Mouse (Mus musculus) MEL (cell line): ENCODE measurements around the gene Olfr1359. TPM values are rescaled to one million over a fixed set of nuclear protein-coding genes. Genes with fewer than 3 reads are reported as not detected.

Source experiments
- CHD2 ChIP-seq: IDR thresholded peaks from 2 replicates; pipeline ENCODE4 v1.6.1; 2011; ENCODE audit warnings: low read length, improper control_type of control experiment
- RAD21 ChIP-seq: IDR thresholded peaks from 2 replicates; pipeline ENCODE4 v1.6.1; 2011; ENCODE audit warnings: mild to moderate bottlenecking, low read depth, low read length, improper control_type of control experiment
- polyA plus RNA-seq, 2 experiments: library from polyadenylated mRNA; stranded (reverse) in 1 of 2; unstranded in 1 of 2; fragments of >175 nt in 1 of 2; fragments of >200 nt in 1 of 2; gene quantifications; 2 replicates each; pipeline versions ENCODE4 v1.2.1 to v1.2.4; 2012; ENCODE audit warnings: low replicate concordance in 2 of 2, low read depth in 1 of 2; ENCODE audit not compliant: insufficient read length in 2 of 2, insufficient read depth in 1 of 2, missing spikeins in 1 of 2
- total RNA-seq: library from RNA; depleted of rRNA; stranded (reverse); fragments of 300-350 nt; gene quantifications from 2 replicates; pipeline ENCODE4 v1.2.3, GENCODE M21; 2012; rRNA removed

The Olfr1359 gene
- total and polyA plus RNA-seq, 3 experiments: not detected

DNA sequence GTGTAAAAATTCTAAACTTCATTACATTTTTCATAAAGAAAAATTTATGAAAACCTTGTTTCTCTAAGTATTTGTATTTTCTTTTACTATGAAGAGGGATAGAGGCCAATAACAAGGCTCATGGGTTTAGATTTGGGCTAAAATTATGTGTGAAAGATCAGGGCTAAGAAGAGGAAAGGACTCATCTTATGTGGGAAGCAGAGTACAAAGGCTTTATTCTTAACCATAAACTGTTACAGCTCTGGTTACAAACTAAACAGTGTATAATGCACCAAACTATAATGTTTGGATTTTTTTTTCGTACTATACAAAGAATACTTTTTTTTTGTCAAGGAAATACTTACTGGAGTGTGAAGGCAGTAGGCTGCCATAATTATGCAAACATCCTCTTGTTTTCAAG, 57.8 kb downstream of the Olfr1359 start (continued):
- TF ChIP-seq CHD2 (no peak), RAD21 (no peak)

Other genes starting within 250 kb of the Olfr1359 start
Only the 30 nearest of the 33 such genes appear.
- gene Zkscan4, start 219.2 kb upstream of the Olfr1359 start, total RNA-seq: not detected in 2 replicates
- gene Zkscan4, start 219.2 kb upstream of the Olfr1359 start, polyA plus RNA-seq: not detected
- gene Gm10065, start 218.7 kb upstream of the Olfr1359 start, total RNA-seq: not detected in 2 replicates
- gene Gm10065, start 218.7 kb upstream of the Olfr1359 start, polyA plus RNA-seq: not detected
- gene AK157302, start 202.9 kb upstream of the Olfr1359 start, total RNA-seq: 0.50 TPM in 1 of 2 replicates, not detected in the other
- gene AK157302, start 202.9 kb upstream of the Olfr1359 start, polyA plus RNA-seq: under 1 TPM in 1 of 2 experiments, not detected in 1; 0.10 TPM
- 16.4 and 32.5 TPM in 2 replicates for gene Gm11273, start 196.7 kb upstream of the Olfr1359 start, total RNA-seq
- 100 to 1,000 TPM in 1 of 2 experiments, not detected in 1; 306 TPM for gene Gm11273, start 196.7 kb upstream of the Olfr1359 start, polyA plus RNA-seq
- 3.2 and 3.9 TPM in 2 replicates for gene Zkscan8, start 167.0 kb upstream of the Olfr1359 start, total RNA-seq
- 1 to 10 TPM in 1 of 2 experiments, not detected in 1; 3.4 TPM for gene Zkscan8, start 167.0 kb upstream of the Olfr1359 start, polyA plus RNA-seq
- gene Olfr1366, start 155.3 kb upstream of the Olfr1359 start, total RNA-seq: not detected in 2 replicates
- under 1 TPM in 1 of 2 experiments, not detected in 1; 0.04 TPM for gene Olfr1366, start 155.3 kb upstream of the Olfr1359 start, polyA plus RNA-seq
- not detected in 2 replicates for gene Olfr1535, start 138.2 kb upstream of the Olfr1359 start, total RNA-seq
- not detected for gene Olfr1535, start 138.2 kb upstream of the Olfr1359 start, polyA plus RNA-seq
- gene Olfr1364, start 116.4 kb upstream of the Olfr1359 start, total RNA-seq: not detected in 2 replicates
- not detected for gene Olfr1364, start 116.4 kb upstream of the Olfr1359 start, polyA plus RNA-seq
- gene Olfr1362, start 84.1 kb upstream of the Olfr1359 start, total RNA-seq: not detected in 2 replicates
- not detected for gene Olfr1362, start 84.1 kb upstream of the Olfr1359 start, polyA plus RNA-seq
- 0.10 and 0.12 TPM in 2 replicates for gene Olfr11, start 55.6 kb upstream of the Olfr1359 start, total RNA-seq
- gene Olfr11, start 55.6 kb upstream of the Olfr1359 start, polyA plus RNA-seq: under 1 TPM in 1 of 2 experiments, not detected in 1; 0.19 TPM
- gene Olfr1361, start 34.7 kb upstream of the Olfr1359 start, total RNA-seq: not detected in 2 replicates
- gene Olfr1361, start 34.7 kb upstream of the Olfr1359 start, polyA plus RNA-seq: not detected
- not detected in 2 replicates for gene Olfr1360, start 20.7 kb upstream of the Olfr1359 start, total RNA-seq
- gene Olfr1360, start 20.7 kb upstream of the Olfr1359 start, polyA plus RNA-seq: not detected
- gene Hist1h2bl, start 18.0 kb downstream of the Olfr1359 start, total RNA-seq: 2,215 and 3,073 TPM in 2 replicates
- gene Hist1h2bl, start 18.0 kb downstream of the Olfr1359 start, polyA plus RNA-seq: 1 to 10 TPM in 1 of 2 experiments, not detected in 1; 6.7 TPM
- gene Hist1h2ai, start 18.3 kb downstream of the Olfr1359 start, total RNA-seq: 1,435 and 1,802 TPM in 2 replicates
- gene Hist1h2ai, start 18.3 kb downstream of the Olfr1359 start, polyA plus RNA-seq: 1 to 10 TPM in 1 of 2 experiments, not detected in 1; 8.2 TPM
- 3,336 and 3,710 TPM in 2 replicates for gene Hist1h3h, start 19.5 kb downstream of the Olfr1359 start, total RNA-seq
- 10 to 100 TPM in 1 of 2 experiments, not detected in 1; 18.4 TPM for gene Hist1h3h, start 19.5 kb downstream of the Olfr1359 start, polyA plus RNA-seq
- gene Hist1h2bm, start 23.9 kb downstream of the Olfr1359 start, total RNA-seq: 1,196 and 2,041 TPM in 2 replicates
- 1 to 10 TPM in 1 of 2 experiments, not detected in 1; 1.7 TPM for gene Hist1h2bm, start 23.9 kb downstream of the Olfr1359 start, polyA plus RNA-seq
- 947 and 1,094 TPM in 2 replicates for gene Hist1h4j, start 37.0 kb downstream of the Olfr1359 start, total RNA-seq
- gene Hist1h4j, start 37.0 kb downstream of the Olfr1359 start, polyA plus RNA-seq: 1 to 10 TPM in 1 of 2 experiments, not detected in 1; 2.7 TPM
- 3,283 and 3,531 TPM in 2 replicates for gene Hist1h4k, start 52.4 kb downstream of the Olfr1359 start, total RNA-seq
- 10 to 100 TPM in 1 of 2 experiments, not detected in 1; 19.1 TPM for gene Hist1h4k, start 52.4 kb downstream of the Olfr1359 start, polyA plus RNA-seq
- gene Hist1h2ak, start 55.7 kb downstream of the Olfr1359 start, total RNA-seq: 1,127 and 1,310 TPM in 2 replicates
- 10 to 100 TPM in 1 of 2 experiments, not detected in 1; 10.6 TPM for gene Hist1h2ak, start 55.7 kb downstream of the Olfr1359 start, polyA plus RNA-seq
- gene Hist1h2bn, start 56.0 kb downstream of the Olfr1359 start, total RNA-seq: 1,714 and 2,074 TPM in 2 replicates
- gene Hist1h2bn, start 56.0 kb downstream of the Olfr1359 start, polyA plus RNA-seq: 1 to 10 TPM in 1 of 2 experiments, not detected in 1; 5.6 TPM
- 1,140 and 1,462 TPM in 2 replicates for gene Hist1h1b, start 82.5 kb downstream of the Olfr1359 start, total RNA-seq
- 1 to 10 TPM in 1 of 2 experiments, not detected in 1; 2.9 TPM for gene Hist1h1b, start 82.5 kb downstream of the Olfr1359 start, polyA plus RNA-seq
- 1,321 and 1,539 TPM in 2 replicates for gene Hist1h3i, start 85.3 kb downstream of the Olfr1359 start, total RNA-seq
- gene Hist1h3i, start 85.3 kb downstream of the Olfr1359 start, polyA plus RNA-seq: 10 to 100 TPM in 1 of 2 experiments, not detected in 1; 18.1 TPM
- gene Hist1h2an, start 89.1 kb downstream of the Olfr1359 start, total RNA-seq: 1,204 and 1,752 TPM in 2 replicates
- gene Hist1h2an, start 89.1 kb downstream of the Olfr1359 start, polyA plus RNA-seq: 1,000 to 10,000 TPM in 1 of 2 experiments, 1 to 10 TPM in 1; 8.6 to 1,740 TPM
- gene Hist1h2bp, start 89.3 kb downstream of the Olfr1359 start, total RNA-seq: 512 and 814 TPM in 2 replicates
- gene Hist1h2bp, start 89.3 kb downstream of the Olfr1359 start, polyA plus RNA-seq: 1 to 10 TPM in 1 of 2 experiments, not detected in 1; 3.0 TPM
- 2,195 and 3,125 TPM in 2 replicates for gene Hist1h2bq, start 112.1 kb downstream of the Olfr1359 start, total RNA-seq
- 1 to 10 TPM in 1 of 2 experiments, not detected in 1; 6.2 TPM for gene Hist1h2bq, start 112.1 kb downstream of the Olfr1359 start, polyA plus RNA-seq
- 1.6 TPM in 1 of 2 replicates, not detected in the other for gene Hist1h2ao, start 112.4 kb downstream of the Olfr1359 start, total RNA-seq
- 1,000 to 10,000 TPM in 1 of 2 experiments, not detected in 1; 1,152 TPM for gene Hist1h2ao, start 112.4 kb downstream of the Olfr1359 start, polyA plus RNA-seq
- 28.0 and 49.2 TPM in 2 replicates for gene Hist1h4m, start 113.6 kb downstream of the Olfr1359 start, total RNA-seq
- gene Hist1h4m, start 113.6 kb downstream of the Olfr1359 start, polyA plus RNA-seq: 10 to 100 TPM in 1 of 2 experiments, not detected in 1; 27.5 TPM
- 9,853 and 10,418 TPM in 2 replicates for gene Hist1h4n, start 134.1 kb downstream of the Olfr1359 start, total RNA-seq
- 1 to 10 TPM in 1 of 2 experiments, not detected in 1; 9.0 TPM for gene Hist1h4n, start 134.1 kb downstream of the Olfr1359 start, polyA plus RNA-seq
- gene Hist1h2ap, start 135.4 kb downstream of the Olfr1359 start, total RNA-seq: 3,706 and 4,747 TPM in 2 replicates
- gene Hist1h2ap, start 135.4 kb downstream of the Olfr1359 start, polyA plus RNA-seq: 100 to 1,000 TPM in 1 of 2 experiments, not detected in 1; 727 TPM
- gene Hist1h2br, start 135.6 kb downstream of the Olfr1359 start, total RNA-seq: 2,013 and 2,821 TPM in 2 replicates
- gene Hist1h2br, start 135.6 kb downstream of the Olfr1359 start, polyA plus RNA-seq: 1 to 10 TPM in 1 of 2 experiments, not detected in 1; 6.0 TPM